Mouse (Mus musculus) cortical plate, adult 2 months (tissue): ENCODE measurements at regions not wholly inside any gene's neighbourhood (a gene's known extent, or its start where the extent isn't known, plus 50 kb on each side); places are given as distances from the start of the nearest gene placed in this dataset.

ENCODE experiments used
- CTCF ChIP-seq: fragments of 200-500 bp; IDR thresholded peaks from 2 replicates; pipeline ENCODE4 v1.5.1; 2011; ENCODE audit warnings: mild to moderate bottlenecking, control low read depth, low read length; ENCODE audit not compliant: insufficient read depth; ENCODE audit errors: extremely low read depth
- POLR2A ChIP-seq: fragments of 200-500 bp; IDR thresholded peaks from 2 replicates; pipeline ENCODE4 v1.6.1; 2011; ENCODE audit warnings: mild to moderate bottlenecking, low read length, control low read depth; ENCODE audit not compliant: insufficient read depth; ENCODE audit errors: extremely low read depth

DNA sequence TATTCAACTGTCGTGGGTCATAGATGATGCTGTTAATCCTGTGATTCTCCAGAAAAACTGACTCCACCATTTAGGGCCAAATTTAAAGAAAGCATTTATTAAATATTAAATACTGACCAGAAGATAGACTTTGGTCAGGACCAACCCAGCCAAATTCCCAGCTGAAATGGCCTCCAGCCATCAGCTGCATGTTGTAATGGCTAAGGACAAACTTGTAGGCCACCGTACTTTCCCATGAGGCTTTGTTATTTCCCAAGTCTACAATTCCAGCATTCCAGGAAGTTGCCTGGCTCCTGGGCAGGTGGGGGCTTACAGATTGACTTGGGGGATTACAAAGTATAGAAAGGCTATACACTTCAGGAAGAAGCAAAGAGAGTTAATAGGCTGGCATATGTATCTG, 272.5 kb upstream of the Fn1 start:
- TF ChIP-seq POLR2A = no peak
- no peak for TF ChIP-seq CTCF
